Mouse (Mus musculus): ENCODE data around the gene Clca3b. TPM values are rescaled to one million over a fixed set of nuclear protein-coding genes. Genes with fewer than 3 reads are reported as not detected.
"Not testable (repeated sequence)": the region's sequence is repeated elsewhere in the genome, so short reads cannot be mapped to it uniquely, and the experiment has no call there.

Gene Clca3b
- not detected in 2 replicates for polyA plus RNA-seq (2011; ENCODE audit: insufficient read depth, insufficient read length, low replicate concordance, missing spikeins)

DNA sequence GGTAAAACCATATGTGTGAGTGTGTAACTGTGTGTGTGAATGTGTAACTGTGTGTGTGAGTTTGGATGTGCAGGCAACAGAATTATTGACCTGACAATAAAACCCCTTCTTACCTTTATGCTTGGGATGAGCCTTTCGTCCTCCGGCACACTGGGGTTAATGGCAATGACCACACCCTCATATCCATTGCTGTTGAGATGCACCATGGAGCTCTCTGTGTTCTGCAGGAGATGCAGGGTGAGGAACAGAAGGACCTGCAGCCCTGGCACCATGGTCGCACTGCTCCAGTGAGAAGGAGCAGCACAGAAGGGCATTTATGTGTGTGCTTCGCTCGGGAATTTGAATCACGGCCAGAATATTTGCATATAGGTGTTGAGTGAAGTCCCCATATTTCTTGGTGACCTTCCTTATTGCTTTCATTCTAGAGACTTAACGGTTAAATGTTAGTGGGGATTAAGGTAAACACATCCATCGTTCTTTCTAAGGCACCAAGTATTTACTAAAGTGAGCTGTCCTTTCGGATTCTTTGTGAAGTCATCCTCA, at the start of gene Clca3b:
Gene Clca3b, minus strand, starts transcription at position 344 of the 543 bp plus-strand sequence.
- H3K27ac ChIP-seq (ENCODE audit: control insufficient read depth, insufficient read depth, low read depth, low read length, poor library complexity); H3K4me1 ChIP-seq (ENCODE audit: control insufficient read depth, insufficient read depth, low read length); H3K4me3 ChIP-seq (replicated peaks; ENCODE audit: control insufficient read depth, low read depth, low read length): not testable (repeated sequence)
- WGBS, result 81% methylated on average over 9 of the region's 9 CpGs

GRCm38 (mm10) chr3:144897042-144897678, 48.0 kb upstream of the Clca3b start:
- no peak overlapping the region for H3K27ac ChIP-seq (ENCODE audit: control insufficient read depth, insufficient read depth, low read depth, low read length, poor library complexity)
- TF ChIP-seq POLR2A (IDR thresholded peaks at IDR 0.05; ENCODE audit: borderline replicate concordance, control insufficient read depth, low read depth, low read length) (no peak), CTCF (IDR thresholded peaks at IDR 0.05; ENCODE audit: control insufficient read depth, insufficient read depth, low read length) (no peak)
- H3K4me3 ChIP-seq (replicated peaks; ENCODE audit: control insufficient read depth, low read depth, low read length), result no peak overlapping the region
- WGBS, result 72% methylated on average over 2 of the region's 2 CpGs
- H3K4me1 ChIP-seq (ENCODE audit: control insufficient read depth, insufficient read depth, low read length), result no peaks in the 10 kb centered on the region

DNA sequence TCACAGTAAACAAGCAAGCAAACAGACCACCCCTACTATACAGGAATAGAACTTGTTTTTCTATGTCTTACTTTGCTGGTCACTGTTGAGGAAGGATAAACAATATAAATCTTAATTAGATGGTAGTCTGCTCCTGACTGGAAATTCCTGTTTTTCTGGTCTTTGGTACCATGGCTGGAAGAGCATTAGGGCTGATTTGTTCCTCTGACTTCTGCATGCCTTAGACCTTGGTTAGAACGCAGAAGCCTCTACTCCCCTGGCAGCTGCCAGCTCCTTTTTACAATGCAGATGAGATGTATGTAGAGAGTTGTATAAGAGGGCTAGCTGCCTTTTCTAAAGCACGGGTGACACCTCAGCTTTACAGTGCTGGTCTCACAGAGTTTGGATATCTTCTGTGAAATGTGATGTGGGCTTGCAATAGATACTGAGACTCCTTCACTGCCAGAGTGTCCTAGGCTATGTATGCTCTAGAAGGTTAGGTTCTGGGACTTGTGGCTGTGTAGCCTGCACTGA, 41.1 kb upstream of the Clca3b start:
- TF ChIP-seq POLR2A (IDR thresholded peaks at IDR 0.05; ENCODE audit: borderline replicate concordance, control insufficient read depth, low read depth, low read length) (no peak), CTCF (IDR thresholded peaks at IDR 0.05; ENCODE audit: control insufficient read depth, insufficient read depth, low read length) (no peak)
- WGBS, result 49% methylated on average over 2 of the region's 2 CpGs
- H3K4me3 ChIP-seq (replicated peaks; ENCODE audit: control insufficient read depth, low read depth, low read length), result no peak overlapping the region
- H3K4me1 ChIP-seq (ENCODE audit: control insufficient read depth, insufficient read depth, low read length), result no peaks in the 10 kb centered on the region
- no peak overlapping the region for H3K27ac ChIP-seq (ENCODE audit: control insufficient read depth, insufficient read depth, low read depth, low read length, poor library complexity)

GRCm38 (mm10) chr3:144886957-144887356, 37.8 kb upstream of the Clca3b start:
- Histone ChIP-seq H3K27ac (ENCODE audit: control insufficient read depth, insufficient read depth, low read depth, low read length, poor library complexity) (no peak overlapping the region), H3K4me3 (replicated peaks; ENCODE audit: control insufficient read depth, low read depth, low read length) (no peak overlapping the region), H3K4me1 (ENCODE audit: control insufficient read depth, insufficient read depth, low read length) (no peaks in the 10 kb centered on the region)
- TF ChIP-seq POLR2A (IDR thresholded peaks at IDR 0.05; ENCODE audit: borderline replicate concordance, control insufficient read depth, low read depth, low read length) (no peak), CTCF (IDR thresholded peaks at IDR 0.05; ENCODE audit: control insufficient read depth, insufficient read depth, low read length) (no peak)

DNA sequence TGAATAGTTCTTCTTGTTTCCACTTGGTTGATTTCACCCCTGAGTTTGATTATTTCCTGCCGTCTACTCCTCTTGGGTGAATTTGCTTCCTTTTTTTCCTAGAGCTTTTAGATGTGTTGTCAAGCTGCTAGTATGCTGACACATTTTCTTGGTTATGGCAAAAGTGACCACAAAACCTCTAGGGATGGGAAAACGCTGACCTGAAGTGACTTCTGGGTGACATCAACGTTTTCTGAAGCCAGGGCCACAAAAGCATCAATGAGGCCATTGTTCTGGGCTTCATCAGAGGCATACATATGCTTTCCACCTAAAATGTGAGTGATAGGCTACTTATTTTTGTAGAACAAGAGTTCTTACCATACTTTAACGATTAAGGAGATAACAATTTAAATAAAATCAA, 22.9 kb upstream of the Clca3b start:
- 36% methylated on average over 4 of the region's 4 CpGs for WGBS

DNA sequence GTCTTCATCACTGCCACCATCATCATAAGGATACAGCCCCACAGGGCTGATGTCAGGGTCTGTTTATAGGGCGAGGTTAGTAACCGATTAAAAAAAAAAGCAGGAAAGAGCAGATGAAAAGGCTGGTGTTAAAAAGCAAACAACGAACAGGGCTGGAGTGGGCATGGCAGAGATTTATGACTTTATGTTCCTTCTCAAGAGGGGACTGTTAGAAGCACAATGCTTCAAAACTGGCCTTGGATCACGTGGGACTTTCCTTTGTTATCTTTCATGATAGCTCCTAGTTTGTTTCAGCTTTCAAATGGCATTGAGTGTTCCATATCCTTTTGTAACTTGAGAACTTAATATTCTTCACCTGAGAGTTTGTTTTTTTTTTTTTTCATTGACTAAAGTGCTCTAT, 427 bp upstream of the Clca3b start:
- Histone ChIP-seq H3K27ac (ENCODE audit: control insufficient read depth, insufficient read depth, low read depth, low read length, poor library complexity) (no peak overlapping the region), H3K4me3 (replicated peaks; ENCODE audit: control insufficient read depth, low read depth, low read length) (no peak overlapping the region), H3K4me1 (ENCODE audit: control insufficient read depth, insufficient read depth, low read length) (no peaks in the 10 kb centered on the region)
- TF ChIP-seq POLR2A (IDR thresholded peaks at IDR 0.05; ENCODE audit: borderline replicate concordance, control insufficient read depth, low read depth, low read length), result no peak
- TF ChIP-seq CTCF (IDR thresholded peaks at IDR 0.05; ENCODE audit: control insufficient read depth, insufficient read depth, low read length), result no peak
- WGBS, result 23% methylated on average over 4 of the region's 4 CpGs

More for the DNA sequence above, 22.9 kb upstream of the Clca3b start:
- not testable (repeated sequence) for H3K4me3 ChIP-seq (replicated peaks; ENCODE audit: control insufficient read depth, low read depth, low read length); H3K4me1 ChIP-seq (ENCODE audit: control insufficient read depth, insufficient read depth, low read length); H3K27ac ChIP-seq (ENCODE audit: control insufficient read depth, insufficient read depth, low read depth, low read length, poor library complexity)

GRCm38 (mm10) chr3:144827257-144827656, 21.9 kb downstream of the Clca3b start:
- TF ChIP-seq CTCF (IDR thresholded peaks at IDR 0.05; ENCODE audit: control insufficient read depth, insufficient read depth, low read length) (no peak), POLR2A (IDR thresholded peaks at IDR 0.05; ENCODE audit: borderline replicate concordance, control insufficient read depth, low read depth, low read length) (no peak)
- Histone ChIP-seq H3K27ac (ENCODE audit: control insufficient read depth, insufficient read depth, low read depth, low read length, poor library complexity) (no peak overlapping the region), H3K4me3 (replicated peaks; ENCODE audit: control insufficient read depth, low read depth, low read length) (no peak overlapping the region), H3K4me1 (ENCODE audit: control insufficient read depth, insufficient read depth, low read length) (no peaks in the 10 kb centered on the region)
- WGBS, result 80% methylated on average over 6 of the region's 6 CpGs

- H3K4me1 ChIP-seq (ENCODE audit: control insufficient read depth, insufficient read depth, low read length), result no peaks in the 10 kb centered on the region
- 11% methylated on average over 10 of the region's 10 CpGs for WGBS
- H3K27ac ChIP-seq (ENCODE audit: control insufficient read depth, insufficient read depth, low read depth, low read length, poor library complexity), result no peak overlapping the region
- H3K4me3 ChIP-seq (replicated peaks; ENCODE audit: control insufficient read depth, low read depth, low read length), result no peak overlapping the region
- TF ChIP-seq POLR2A (IDR thresholded peaks at IDR 0.05; ENCODE audit: borderline replicate concordance, control insufficient read depth, low read depth, low read length) (no peak), CTCF (IDR thresholded peaks at IDR 0.05; ENCODE audit: control insufficient read depth, insufficient read depth, low read length) (peak; percentile 51; the same call in 1 of the 2 replicates)
Measured at GRCm38 (mm10) chr3:144825151-144825550, 24.0 kb downstream of the Clca3b start.

DNA sequence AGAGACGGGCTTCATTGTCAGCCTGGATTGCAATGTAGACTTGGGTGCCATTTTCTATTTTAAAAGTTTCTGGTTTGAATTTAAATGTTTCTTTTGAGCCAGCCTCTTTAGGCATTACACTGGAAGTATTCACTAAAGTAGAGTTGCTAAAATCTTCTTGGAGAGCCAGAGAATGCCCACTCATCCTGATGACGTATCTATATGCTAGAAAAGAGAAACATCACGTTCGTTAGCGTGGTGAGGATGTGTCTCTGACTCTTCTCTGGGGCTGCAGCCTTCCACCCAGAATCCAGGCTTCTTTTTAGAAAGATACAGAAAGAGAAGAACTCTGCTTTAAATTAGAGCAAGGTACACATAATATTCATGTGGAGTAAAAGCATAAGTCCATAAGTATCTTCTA, 25.8 kb downstream of the Clca3b start:
- no peak for TF ChIP-seq POLR2A (IDR thresholded peaks at IDR 0.05; ENCODE audit: borderline replicate concordance, control insufficient read depth, low read depth, low read length)
- no peak for TF ChIP-seq CTCF (IDR thresholded peaks at IDR 0.05; ENCODE audit: control insufficient read depth, insufficient read depth, low read length)
- no peak overlapping the region for H3K4me3 ChIP-seq (replicated peaks; ENCODE audit: control insufficient read depth, low read depth, low read length)
- H3K4me1 ChIP-seq (ENCODE audit: control insufficient read depth, insufficient read depth, low read length), result no peaks in the 10 kb centered on the region
- WGBS, result 78% methylated on average over 5 of the region's 5 CpGs
- H3K27ac ChIP-seq (ENCODE audit: control insufficient read depth, insufficient read depth, low read depth, low read length, poor library complexity), result no peak overlapping the region

Data from bone marrow, adult 2 months (tissue).